Mouse (Mus musculus) small intestine, adult 2 months (tissue): ENCODE data around the gene Pla2g3. TPM values are rescaled to one million over a fixed set of nuclear protein-coding genes. Genes with fewer than 3 reads are reported as not detected.
A peak's percentile ranks its signal among the peaks of the same experiment; 100 is the strongest.

Experiments used
- H3K27ac ChIP-seq: fragments of 200-500 bp; 2 replicates; pipeline ENCODE4 v1.5.1; 2012; ENCODE audit warnings: low read depth, low read length, control low read depth, inconsistent platforms; ENCODE audit not compliant: insufficient read depth
- H3K27me3 ChIP-seq: fragments of 200-500 bp; 2 replicates; pipeline ENCODE4 v1.6.1; 2012; ENCODE audit warnings: mild to moderate bottlenecking, moderate library complexity, low read length, inconsistent platforms; ENCODE audit not compliant: control insufficient read depth, insufficient read depth
- H3K36me3 ChIP-seq: fragments of 200-500 bp; 2 replicates; pipeline ENCODE4 v1.6.1; 2012; ENCODE audit warnings: mild to moderate bottlenecking, low read length, control low read depth, inconsistent platforms; ENCODE audit not compliant: control insufficient read depth, insufficient read depth
- H3K4me1 ChIP-seq: fragments of 200-500 bp; 2 replicates; pipeline ENCODE4 v1.6.1; 2012; ENCODE audit warnings: low read length, inconsistent platforms, mixed read lengths; ENCODE audit not compliant: control insufficient read depth, insufficient read depth, insufficient read length
- H3K4me3 ChIP-seq: fragments of 200-500 bp; 2 replicates; pipeline ENCODE4 v1.5.1; 2012; ENCODE audit warnings: low read depth, mild to moderate bottlenecking, control low read depth, inconsistent platforms, low read length, moderate library complexity
- CTCF ChIP-seq: fragments of 200-500 bp; IDR thresholded peaks from 2 replicates; pipeline ENCODE4 v1.5.1; 2012; ENCODE audit warnings: low read depth, mild to moderate bottlenecking, control low read depth, inconsistent platforms, low read length, moderate library complexity, mixed read lengths; ENCODE audit not compliant: insufficient replicate concordance, insufficient read length; ENCODE audit errors: extremely low read depth
- POLR2A ChIP-seq: fragments of 200-500 bp; IDR thresholded peaks from 2 replicates; pipeline ENCODE4 v1.6.1; 2012; ENCODE audit warnings: low read depth, mild to moderate bottlenecking, control low read depth, inconsistent platforms, low read length, moderate library complexity
- WGBS: fragments of 180-500 bp; shearing (Covaris S2); methylation state at CpG from one replicate; pipeline ENCODE4 v1.1.7; 2018; 5-methylcytosine and 5-hydroxymethylcytosine counted together
- polyA plus RNA-seq: library from polyadenylated mRNA; depleted of rRNA; stranded (reverse); fragments of >200 nt; gene quantifications from 2 replicates; pipeline ENCODE4 v1.2.3, GENCODE M21; 2012

Pla2g3 gene
- polyA plus RNA-seq, 1 experiment, result 0.48 TPM

DNA sequence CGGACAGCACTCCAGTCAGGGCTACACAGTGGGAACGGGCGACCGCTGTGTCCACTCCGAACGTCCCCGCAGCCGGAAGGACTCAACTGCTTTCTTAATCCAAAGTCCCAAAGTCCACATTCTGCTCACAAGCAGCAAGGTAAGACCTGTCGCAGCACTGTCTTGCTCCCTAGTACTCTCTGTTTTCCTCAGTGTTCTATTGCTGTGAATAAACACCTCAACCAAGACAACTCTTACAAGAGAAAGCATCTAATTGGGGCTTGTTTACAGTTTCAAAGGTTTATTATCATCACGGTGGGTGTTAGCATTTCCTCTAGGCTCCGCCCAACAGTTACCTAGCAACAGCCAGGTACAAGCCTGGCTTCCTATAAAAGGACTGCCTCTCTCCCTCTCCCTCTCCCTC is 16.6 kb upstream of the Pla2g3 start:
- TF ChIP-seq POLR2A (peak; percentile 64; the same call in 1 of the 2 replicates), CTCF (no peak)
- 14% methylated on average over 11 of the region's 11 CpGs for WGBS
- no peaks in the 10 kb centered on the region for H3K36me3 ChIP-seq
- peak overlapping the region; percentile 76 for H3K27ac ChIP-seq
- H3K27me3 ChIP-seq, result no peaks in the 10 kb centered on the region
- peaks cover 14% of the 10 kb centered on the region; the same call in 1 of the 2 replicates for H3K4me1 ChIP-seq
- peak overlapping the region; percentile 57 for H3K4me3 ChIP-seq

DNA sequence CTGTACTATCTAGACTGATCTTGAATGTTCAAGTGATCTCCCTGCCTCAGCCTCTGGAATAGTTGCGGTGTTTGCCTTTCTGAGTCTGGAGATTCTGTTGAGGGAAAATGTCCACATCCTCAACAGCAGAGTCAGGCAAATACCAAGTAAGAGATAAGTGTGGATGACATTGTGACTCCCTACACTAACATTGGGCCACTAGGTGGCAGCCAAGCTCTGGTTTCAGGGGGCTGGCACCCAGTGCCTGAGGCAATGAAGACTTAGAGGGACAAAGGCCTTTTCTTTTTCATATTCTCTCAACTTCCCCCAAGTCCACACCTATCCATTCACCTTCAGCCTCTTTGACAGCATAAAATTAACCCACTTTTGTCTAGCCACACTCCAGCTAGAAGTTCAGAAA is 15.6 kb upstream of the Pla2g3 start:
- Histone ChIP-seq H3K4me3 (no peak overlapping the region), H3K27ac (no peak overlapping the region), H3K36me3 (no peaks in the 10 kb centered on the region), H3K27me3 (no peaks in the 10 kb centered on the region), H3K4me1 (peaks cover 14% of the 10 kb centered on the region; the same call in 1 of the 2 replicates)
- TF ChIP-seq POLR2A (no peak), CTCF (peak; percentile 91; the same call in 1 of the 2 replicates)
- WGBS, result 20% methylated on average over 1 of the region's 1 CpGs

DNA sequence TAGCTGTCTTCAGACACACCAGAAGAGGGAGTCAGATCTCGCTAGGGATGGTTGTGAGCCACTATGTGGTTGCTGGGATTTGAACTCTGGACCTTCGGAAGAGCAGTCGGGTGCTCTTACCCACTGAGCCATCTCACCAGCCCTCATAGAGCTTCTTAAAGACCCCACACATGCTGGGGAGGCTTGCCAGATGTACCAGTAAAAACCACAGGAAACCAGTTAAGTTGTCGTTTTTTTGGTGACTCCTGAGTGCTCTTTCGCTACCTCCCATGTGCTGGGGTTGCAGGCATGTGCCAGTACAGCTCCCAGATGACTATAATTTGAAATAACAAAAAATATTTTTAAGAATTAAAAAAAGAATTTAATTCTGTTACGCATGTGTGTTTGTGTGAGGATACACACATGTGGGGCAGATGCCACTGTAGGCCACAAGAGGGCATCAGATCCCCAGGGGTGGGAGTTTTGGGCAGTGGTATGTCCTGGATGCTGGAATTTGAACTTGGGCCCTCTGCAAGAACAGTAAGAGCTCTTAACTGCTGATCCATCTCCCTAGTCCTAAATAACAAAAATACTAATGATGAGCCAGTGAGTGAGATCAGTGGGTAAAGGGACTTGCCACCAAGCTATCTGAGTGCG is 13.5 kb upstream of the Pla2g3 start:
- TF ChIP-seq POLR2A (no peak), CTCF (peak; percentile 84; the same call in 1 of the 2 replicates)
- Histone ChIP-seq H3K4me1 (peaks cover 11% of the 10 kb centered on the region; the same call in 1 of the 2 replicates), H3K36me3 (no peaks in the 10 kb centered on the region), H3K27ac (no peak overlapping the region), H3K27me3 (no peaks in the 10 kb centered on the region), H3K4me3 (no peak overlapping the region)
- WGBS, result 82% methylated on average over 7 of the region's 7 CpGs

DNA sequence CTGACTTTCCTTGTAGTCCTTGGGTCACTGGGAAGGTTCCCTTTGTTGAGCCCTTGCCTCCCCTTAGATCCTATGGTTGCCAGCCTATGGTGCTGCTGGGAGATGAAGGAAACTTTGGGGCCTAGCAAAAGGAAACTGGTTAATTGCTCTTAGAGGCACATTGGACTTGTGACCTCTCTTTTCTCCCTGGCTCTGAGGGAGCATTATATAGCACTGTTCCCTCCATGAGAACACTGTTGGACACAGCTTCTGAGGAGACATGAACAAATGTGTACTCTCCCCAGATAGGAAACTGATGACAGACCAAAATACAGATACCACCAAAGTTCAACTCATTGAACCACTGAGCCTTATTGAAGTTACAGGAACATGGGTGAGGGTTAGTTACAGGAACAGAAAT is 12.6 kb upstream of the Pla2g3 start:
- H3K4me3 ChIP-seq, result no peak overlapping the region
- peaks cover 13% of the 10 kb centered on the region; the same call in 1 of the 2 replicates for H3K4me1 ChIP-seq
- no peaks in the 10 kb centered on the region for H3K36me3 ChIP-seq
- H3K27me3 ChIP-seq, result no peaks in the 10 kb centered on the region
- peak overlapping the region; percentile 9; the same call in 1 of the 2 replicates for H3K27ac ChIP-seq
- no peak for TF ChIP-seq POLR2A
- no peak for TF ChIP-seq CTCF

DNA sequence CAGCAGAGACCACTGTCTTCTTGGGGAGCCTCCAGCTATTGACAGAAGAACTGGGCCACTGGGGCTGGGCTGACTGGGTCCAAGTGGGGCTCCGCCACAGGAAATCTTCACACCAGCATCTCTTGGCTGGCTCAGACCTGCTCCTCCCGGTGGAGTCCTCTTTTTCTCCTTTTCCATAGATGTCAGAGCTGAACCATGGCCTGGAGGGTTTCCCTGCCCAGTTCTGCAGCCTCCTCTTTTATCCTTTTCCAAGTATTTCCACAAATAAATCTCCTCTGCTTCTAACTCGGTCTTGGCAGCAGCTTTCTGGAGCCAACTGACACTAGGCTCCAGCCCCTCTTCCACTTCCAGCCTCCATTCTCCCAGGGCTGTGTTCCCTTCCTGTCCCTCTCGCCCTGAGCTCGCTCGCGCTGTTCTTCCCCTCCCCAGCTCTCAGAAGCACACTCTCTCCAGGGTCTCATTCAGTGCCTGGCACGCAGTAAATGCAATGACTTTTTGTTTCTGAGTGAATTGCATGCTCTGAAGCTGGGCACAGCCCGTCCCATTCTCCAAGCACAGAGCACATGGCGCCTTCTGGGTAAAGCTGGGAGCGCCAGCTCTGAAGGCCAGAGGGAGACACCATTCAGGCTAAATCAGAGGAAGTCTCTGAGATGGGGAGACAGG is 4.0 kb upstream of the Pla2g3 start:
- Histone ChIP-seq H3K27me3 (no peaks in the 10 kb centered on the region), H3K27ac (no peak overlapping the region), H3K4me1 (peaks cover 21% of the 10 kb centered on the region), H3K4me3 (no peak overlapping the region), H3K36me3 (no peaks in the 10 kb centered on the region)
- TF ChIP-seq POLR2A, result no peak
- TF ChIP-seq CTCF, result no peak
- 79% methylated on average over 11 of the region's 11 CpGs for WGBS

DNA sequence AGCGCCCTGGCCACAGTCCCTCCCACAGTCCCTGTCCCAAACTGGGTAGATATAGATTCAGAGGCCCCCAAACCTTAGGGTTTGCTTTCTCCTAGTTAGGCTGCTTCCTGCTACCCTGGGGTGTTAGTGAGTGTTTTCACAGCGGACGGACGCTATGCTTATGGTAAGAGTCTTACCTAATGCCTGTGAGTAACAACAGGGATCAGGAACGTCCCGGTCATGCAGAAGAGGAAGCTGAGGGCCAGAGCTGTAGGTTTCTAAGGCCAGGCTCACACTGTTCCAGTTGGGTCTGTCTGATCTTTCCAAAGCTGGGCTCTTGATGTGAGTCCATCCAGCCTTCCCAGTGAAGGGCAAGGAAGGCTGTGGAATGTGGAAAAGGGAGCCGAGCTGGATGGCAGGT is 1.7 kb upstream of the Pla2g3 start:
- no peak overlapping the region for H3K27ac ChIP-seq
- WGBS, result 29% methylated on average over 7 of the region's 7 CpGs
- TF ChIP-seq CTCF, result no peak
- no peak for TF ChIP-seq POLR2A

DNA sequence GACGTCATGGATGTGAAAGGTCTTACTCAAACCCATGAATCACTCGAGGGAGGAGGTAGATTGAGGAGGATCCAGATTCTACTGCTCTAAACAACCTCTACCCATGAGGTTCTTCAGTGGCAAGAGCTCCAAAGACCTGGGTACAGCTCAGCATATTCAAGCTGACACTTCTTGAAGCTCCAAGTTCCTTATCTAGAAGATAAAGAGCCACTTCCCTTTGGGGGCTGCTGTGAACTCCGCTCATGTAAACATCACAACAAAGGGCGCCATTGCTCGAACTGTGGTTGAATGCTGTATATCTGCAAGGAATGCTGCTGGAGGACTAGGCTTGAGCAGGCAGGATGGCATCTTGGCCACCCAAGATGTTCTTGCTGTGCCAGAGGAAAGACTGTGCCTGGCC is 952 bp downstream of the Pla2g3 start:
- Histone ChIP-seq H3K4me3 (no peak overlapping the region), H3K27me3 (no peaks in the 10 kb centered on the region), H3K27ac (no peak overlapping the region), H3K36me3 (no peaks in the 10 kb centered on the region), H3K4me1 (peaks cover 15% of the 10 kb centered on the region)
- no peak for TF ChIP-seq CTCF
- no peak for TF ChIP-seq POLR2A
- WGBS, result 58% methylated on average over 5 of the region's 5 CpGs

More for the DNA sequence above, 1.7 kb upstream of the Pla2g3 start:
- H3K36me3 ChIP-seq, result no peaks in the 10 kb centered on the region
- H3K4me3 ChIP-seq, result no peak overlapping the region
- H3K4me1 ChIP-seq, result peaks cover 18% of the 10 kb centered on the region
- H3K27me3 ChIP-seq, result no peaks in the 10 kb centered on the region
